Mouse (Mus musculus) retina, adult 2 months (tissue): ENCODE results near the gene Nod1.

Experiments used
- DNase-seq: peaks from one replicate; pipeline ENCODE4 v3.0.0-alpha.2; 2012; ENCODE audit warnings: low read depth, low spot score

The Nod1 gene

GRCm38 (mm10) chr6:54972111-54972928, at the start of gene Nod1:
Gene Nod1, minus strand, starts transcription at chr6:54972612.
- no peak for DNase-seq

- no peak for DNase-seq
These were observed 49.4 kb upstream of the Nod1 start for GRCm38 (mm10) chr6:55021806-55022205.

GRCm38 (mm10) chr6:55018417-55018816, 46.0 kb upstream of the Nod1 start:
- DNase-seq = no peak

- DNase-seq = no peak
These were observed 44.5 kb upstream of the Nod1 start for GRCm38 (mm10) chr6:55016710-55017583.

GRCm38 (mm10) chr6:55016236-55016635, 43.8 kb upstream of the Nod1 start:
- no peak for DNase-seq

- DNase-seq = no peak
These were observed 41.8 kb upstream of the Nod1 start for GRCm38 (mm10) chr6:55014184-55014583.

GRCm38 (mm10) chr6:55012516-55012915, 40.1 kb upstream of the Nod1 start:
- DNase-seq = no peak

- DNase-seq = no peak
These were observed 38.1 kb upstream of the Nod1 start for GRCm38 (mm10) chr6:55010330-55011091.

- no peak for DNase-seq
These were observed 37.2 kb upstream of the Nod1 start for GRCm38 (mm10) chr6:55009391-55010230.

- no peak for DNase-seq
These were observed 36.0 kb upstream of the Nod1 start for GRCm38 (mm10) chr6:55008401-55008800.

- no peak for DNase-seq
These were observed 31.1 kb upstream of the Nod1 start for GRCm38 (mm10) chr6:55003559-55003958.

- no peak for DNase-seq
These were observed 30.0 kb upstream of the Nod1 start for GRCm38 (mm10) chr6:55002438-55002837.

GRCm38 (mm10) chr6:55001320-55001719, 28.9 kb upstream of the Nod1 start:
- DNase-seq = no peak

- no peak for DNase-seq
These were observed 25.3 kb upstream of the Nod1 start for GRCm38 (mm10) chr6:54997726-54998125.

- no peak for DNase-seq
These were observed 23.9 kb upstream of the Nod1 start for GRCm38 (mm10) chr6:54996361-54996760.

- peak; percentile 93 for DNase-seq
These were observed 20.4 kb upstream of the Nod1 start, which contains the start of gene Ggct for GRCm38 (mm10) chr6:54992734-54993260. Gene Ggct, minus strand, starts transcription at chr6:54992950.

GRCm38 (mm10) chr6:54992141-54992540, 19.7 kb upstream of the Nod1 start:
- no peak for DNase-seq

- DNase-seq = no peak
These were observed 18.8 kb upstream of the Nod1 start for GRCm38 (mm10) chr6:54991189-54991588.

- no peak for DNase-seq
These were observed 15.7 kb upstream of the Nod1 start for GRCm38 (mm10) chr6:54988141-54988540.

GRCm38 (mm10) chr6:54984096-54984495, 11.7 kb upstream of the Nod1 start:
- no peak for DNase-seq
